Mouse (Mus musculus) megakaryocyte, embryonic 14.5 days (primary cell): ENCODE measurements around the gene Tex19.2. TPM values are rescaled to one million over a fixed set of nuclear protein-coding genes. Genes with fewer than 3 reads are reported as not detected.

ENCODE experiments used
- H3K27me3 ChIP-seq: replicated peaks from 2 replicates; pipeline ENCODE3; 2012; ENCODE audit warnings: inconsistent platforms
- H3K36me3 ChIP-seq: replicated peaks from 2 replicates; pipeline ENCODE3; 2012; ENCODE audit warnings: low read length, inconsistent platforms, mixed read lengths
- H3K4me1 ChIP-seq: 2 replicates; pipeline ENCODE4 v1.6.1; 2012; ENCODE audit warnings: inconsistent platforms
- H3K4me3 ChIP-seq: replicated peaks from 2 replicates; pipeline ENCODE3; 2012; ENCODE audit warnings: moderate library complexity, mild to moderate bottlenecking, inconsistent platforms
- H3K9me3 ChIP-seq: 2 replicates; pipeline ENCODE4 v1.6.1; 2012; ENCODE audit warnings: inconsistent platforms
- FLI1 ChIP-seq: IDR thresholded peaks from 2 replicates; pipeline ENCODE4 v1.6.1; 2012; ENCODE audit warnings: low read length, inconsistent platforms, mixed read lengths
- GATA1 ChIP-seq: IDR thresholded peaks from 3 replicates; pipeline ENCODE4 v1.6.1; 2012; ENCODE audit warnings: mixed read lengths, low read length, inconsistent platforms, borderline replicate concordance
- polyA plus RNA-seq: library from polyadenylated mRNA; stranded (reverse); fragments of >175 nt; gene quantifications from 2 replicates; pipeline ENCODE4 v1.2.3, GENCODE M21; 2012; ENCODE audit warnings: low replicate concordance; ENCODE audit not compliant: insufficient read depth

The Tex19.2 gene
- polyA plus RNA-seq, 1 experiment = 0.08 TPM

GRCm38 (mm10) chr11:121137682-121138081 lies 19.2 kb upstream of the Tex19.2 start:
- Histone ChIP-seq H3K27me3 (peaks cover 48% of the 10 kb centered on the region), H3K36me3 (no peaks in the 10 kb centered on the region), H3K9me3 (no peaks in the 10 kb centered on the region), H3K4me3 (no peak overlapping the region), H3K4me1 (no peaks in the 10 kb centered on the region)
- TF ChIP-seq FLI1 (no peak), GATA1 (no peak)

DNA sequence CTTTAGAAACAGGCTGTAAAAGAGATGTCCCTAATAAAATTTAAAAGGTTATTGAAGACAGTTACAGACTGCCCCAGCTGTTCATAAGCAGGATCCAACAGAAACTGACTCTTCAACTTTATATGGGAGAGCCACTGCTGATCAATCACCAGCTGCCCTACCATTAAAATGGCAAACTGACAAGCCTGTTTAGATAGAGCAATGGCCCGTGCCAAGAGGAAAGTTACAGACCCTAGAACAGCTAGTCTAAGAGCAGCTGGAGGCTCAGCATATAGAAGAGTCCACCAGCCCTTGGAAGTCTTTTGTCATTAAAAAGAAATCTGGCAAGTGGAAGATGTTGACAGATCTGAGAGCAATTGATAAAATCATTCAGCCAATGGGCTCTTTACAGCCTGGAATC lies 16.1 kb upstream of the Tex19.2 start:
- Histone ChIP-seq H3K4me1 (peaks cover 4% of the 10 kb centered on the region; the same call in 1 of the 2 replicates), H3K27me3 (peaks cover 52% of the 10 kb centered on the region), H3K36me3 (no peaks in the 10 kb centered on the region), H3K4me3 (no peak overlapping the region), H3K9me3 (no peaks in the 10 kb centered on the region)
- TF ChIP-seq FLI1 = no peak
- no peak for TF ChIP-seq GATA1

DNA sequence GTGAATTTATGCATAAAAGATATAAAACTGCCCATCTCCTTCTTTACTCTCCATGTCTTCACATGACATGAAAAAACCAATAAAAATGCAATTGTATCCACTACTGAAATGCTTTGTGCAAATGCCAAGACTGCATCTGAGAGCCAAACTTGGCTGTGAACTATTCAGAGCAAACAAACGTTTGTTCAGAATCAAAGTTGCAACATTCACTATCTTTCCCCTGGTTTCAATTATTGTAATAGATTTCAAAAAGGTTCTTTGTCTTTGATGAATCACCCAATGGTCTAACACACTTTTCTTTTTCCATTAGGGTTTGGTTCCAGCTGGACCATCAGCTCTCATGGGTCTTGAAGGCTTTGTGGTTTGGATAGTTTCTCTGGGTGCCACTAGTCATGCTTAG lies 11.1 kb upstream of the Tex19.2 start:
- Histone ChIP-seq H3K4me3 (no peak overlapping the region), H3K9me3 (no peaks in the 10 kb centered on the region), H3K27me3 (peaks cover 32% of the 10 kb centered on the region), H3K36me3 (no peaks in the 10 kb centered on the region), H3K4me1 (peaks cover 11% of the 10 kb centered on the region)
- no peak for TF ChIP-seq FLI1
- TF ChIP-seq GATA1 = no peak

GRCm38 (mm10) chr11:121127441-121127840 lies 9.0 kb upstream of the Tex19.2 start:
- Histone ChIP-seq H3K4me3 (no peak overlapping the region), H3K36me3 (no peaks in the 10 kb centered on the region), H3K27me3 (peaks cover 22% of the 10 kb centered on the region), H3K4me1 (peaks cover 27% of the 10 kb centered on the region), H3K9me3 (no peaks in the 10 kb centered on the region)
- TF ChIP-seq FLI1 = no peak
- TF ChIP-seq GATA1 = no peak

DNA sequence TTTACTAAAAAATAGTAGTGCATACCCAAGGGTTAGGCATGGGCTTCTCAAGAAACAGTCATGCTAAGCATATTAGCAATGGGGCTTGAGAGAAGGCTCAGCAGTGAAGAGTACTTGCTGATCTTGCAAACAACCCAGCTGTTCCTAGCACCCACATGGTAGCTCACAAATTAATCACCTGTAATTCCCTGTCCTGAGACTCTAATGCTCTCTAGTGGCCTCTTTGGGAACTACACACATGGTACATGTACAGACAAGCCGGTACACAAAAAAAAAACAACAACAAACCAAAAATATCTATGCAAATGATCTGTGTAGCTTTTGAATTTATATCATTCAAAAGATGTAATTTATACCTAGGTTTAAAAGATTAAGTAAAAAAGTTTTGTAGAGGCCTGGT lies 7.9 kb upstream of the Tex19.2 start:
- H3K27me3 ChIP-seq = peaks cover 20% of the 10 kb centered on the region
- no peak overlapping the region for H3K4me3 ChIP-seq
- peaks cover 37% of the 10 kb centered on the region for H3K4me1 ChIP-seq
- no peaks in the 10 kb centered on the region for H3K36me3 ChIP-seq
- no peaks in the 10 kb centered on the region for H3K9me3 ChIP-seq
- TF ChIP-seq GATA1 (no peak), FLI1 (no peak)

- peaks cover 17% of the 10 kb centered on the region for H3K27me3 ChIP-seq
- H3K4me3 ChIP-seq = no peak overlapping the region
- TF ChIP-seq FLI1 = no peak
- no peak for TF ChIP-seq GATA1
- H3K9me3 ChIP-seq = no peaks in the 10 kb centered on the region
- no peaks in the 10 kb centered on the region for H3K36me3 ChIP-seq
- peaks cover 45% of the 10 kb centered on the region for H3K4me1 ChIP-seq
These were observed 7.2 kb upstream of the Tex19.2 start for GRCm38 (mm10) chr11:121125522-121126172.

- Histone ChIP-seq H3K4me3 (no peak overlapping the region), H3K4me1 (peaks cover 46% of the 10 kb centered on the region), H3K36me3 (no peaks in the 10 kb centered on the region), H3K9me3 (no peaks in the 10 kb centered on the region), H3K27me3 (peaks cover 7% of the 10 kb centered on the region)
- TF ChIP-seq GATA1 (no peak), FLI1 (no peak)
These were observed 5.0 kb upstream of the Tex19.2 start for GRCm38 (mm10) chr11:121123438-121123837.

DNA sequence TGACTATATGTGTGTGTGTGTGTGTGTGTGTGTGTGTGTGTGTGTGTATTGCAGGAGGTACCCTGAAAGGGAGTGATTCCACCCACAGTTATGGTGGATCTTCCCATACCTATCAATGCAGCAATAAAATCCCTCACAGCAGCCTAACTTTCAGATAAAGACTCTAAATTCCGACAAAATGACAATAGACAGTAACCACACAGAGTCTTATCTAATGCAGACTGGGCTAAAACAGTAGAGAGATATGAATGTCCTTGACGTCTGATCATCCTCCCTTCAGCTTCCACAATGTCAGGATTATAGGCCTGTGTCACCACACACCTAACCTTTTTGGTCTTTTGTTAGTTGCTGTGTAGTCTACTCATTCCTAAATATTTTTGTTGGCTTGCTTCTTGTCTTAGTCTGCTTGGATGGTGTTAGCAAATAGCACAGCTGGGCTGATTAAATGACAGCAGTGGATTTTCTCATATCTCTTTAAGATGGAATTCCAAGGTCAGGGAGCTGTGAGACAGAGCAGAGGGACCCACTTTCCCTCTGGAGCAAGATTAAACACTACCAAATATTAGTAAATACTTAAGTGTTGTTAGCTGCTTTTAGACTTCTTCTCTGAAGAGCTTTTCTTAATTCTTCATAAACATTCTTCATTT lies 3.7 kb upstream of the Tex19.2 start:
- H3K9me3 ChIP-seq = no peaks in the 10 kb centered on the region
- H3K36me3 ChIP-seq = no peaks in the 10 kb centered on the region
- TF ChIP-seq FLI1 = no peak
- TF ChIP-seq GATA1 = no peak
- peaks cover 2% of the 10 kb centered on the region for H3K27me3 ChIP-seq
- no peak overlapping the region for H3K4me3 ChIP-seq
- H3K4me1 ChIP-seq = peaks cover 55% of the 10 kb centered on the region

- H3K4me3 ChIP-seq = no peak overlapping the region
- no peaks in the 10 kb centered on the region for H3K36me3 ChIP-seq
- no peaks in the 10 kb centered on the region for H3K9me3 ChIP-seq
- peaks cover 54% of the 10 kb centered on the region for H3K4me1 ChIP-seq
- no peak for TF ChIP-seq GATA1
- H3K27me3 ChIP-seq = peaks cover 8% of the 10 kb centered on the region
These were observed 2.7 kb upstream of the Tex19.2 start for GRCm38 (mm10) chr11:121121151-121121550.

DNA sequence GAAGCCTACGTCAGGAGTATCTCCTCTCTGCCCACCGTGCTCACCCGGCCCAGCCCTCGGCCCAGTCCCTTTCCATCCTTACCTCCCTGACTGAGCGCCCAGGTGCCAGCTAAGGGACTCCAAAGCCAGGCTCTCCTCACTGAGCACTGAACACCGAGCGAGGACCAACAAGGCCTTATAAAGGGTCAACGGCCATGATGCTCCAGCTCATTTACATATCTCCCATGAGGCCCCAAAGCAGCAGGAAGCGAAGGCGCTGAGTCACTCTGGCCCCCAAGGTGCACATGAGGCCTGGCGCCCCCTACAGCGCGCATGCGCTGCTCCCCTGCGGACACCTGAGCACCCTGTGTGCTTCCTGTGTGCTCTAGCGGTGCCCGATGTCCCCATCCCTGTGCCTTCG lies 371 bp downstream of the Tex19.2 start:
- Histone ChIP-seq H3K36me3 (no peaks in the 10 kb centered on the region), H3K4me3 (no peak overlapping the region), H3K9me3 (no peaks in the 10 kb centered on the region), H3K4me1 (peaks cover 51% of the 10 kb centered on the region), H3K27me3 (peaks cover 7% of the 10 kb centered on the region)
- TF ChIP-seq GATA1 = no peak
